Mouse (Mus musculus): Measurements from ENCODE around the gene Ddx60.
"Not testable (repeated sequence)": the region's sequence is repeated elsewhere in the genome, so short reads cannot be mapped to it uniquely, and the experiment has no call there.

Ddx60 gene

DNA sequence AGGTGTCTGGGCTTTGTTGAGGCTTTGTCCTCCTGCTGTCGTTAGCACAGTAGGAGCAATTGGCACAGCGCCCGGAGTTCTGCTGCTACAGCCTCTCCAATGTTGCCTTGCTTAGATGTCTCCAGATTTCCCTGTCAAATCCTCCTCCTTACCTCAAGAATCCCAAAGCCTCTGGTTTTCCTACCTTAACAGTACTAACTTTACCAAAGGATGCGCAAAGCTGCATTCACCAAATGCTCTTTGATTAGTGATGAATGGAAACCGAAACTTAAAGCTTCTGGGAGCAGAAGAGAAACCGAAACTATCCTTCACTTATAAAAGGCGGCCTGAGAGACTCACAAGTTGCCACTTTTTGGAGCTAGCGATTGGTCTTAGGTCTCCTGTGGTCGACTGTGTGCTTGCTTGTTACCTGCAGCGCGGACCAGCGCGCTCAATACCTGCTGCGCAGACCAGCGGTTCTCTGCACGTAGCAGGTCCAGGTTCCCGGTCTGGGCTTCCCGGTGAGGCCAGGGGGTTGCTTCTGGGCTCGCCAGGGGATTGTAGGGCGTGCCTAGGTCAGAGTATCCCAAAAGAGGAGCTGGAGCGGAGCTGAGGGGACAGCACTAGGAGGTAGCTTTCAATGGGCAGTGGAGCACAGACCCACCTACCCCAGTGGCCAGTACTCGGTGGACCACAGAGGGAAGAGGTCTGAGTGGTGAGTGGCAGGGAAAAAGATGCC is at the start of gene Ddx60:
Gene Ddx60, plus strand, starts transcription at position 311 of the 718 bp plus-strand sequence.
- peak; percentile 58 for DNase-seq

DNA sequence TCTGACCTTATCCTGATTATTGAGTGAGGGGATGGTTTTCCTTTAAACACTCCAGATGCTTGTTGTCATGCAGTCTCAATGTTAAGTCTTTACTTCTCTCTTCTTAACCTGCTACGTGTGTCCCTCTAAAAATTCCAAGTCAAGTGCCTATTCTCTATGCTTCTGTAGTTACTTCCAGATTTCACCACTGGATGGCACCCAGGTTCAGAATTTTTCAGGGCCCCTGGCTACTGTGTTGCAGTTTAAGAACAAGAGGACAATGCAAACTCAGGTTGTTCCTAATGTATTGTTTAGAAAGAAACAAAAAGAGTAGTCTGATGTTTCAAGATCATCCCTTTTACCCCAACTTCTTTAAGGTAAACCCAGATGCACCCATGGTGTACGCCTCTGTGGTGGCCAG is 33.8 kb upstream of the Ddx60 start:
- DNase-seq = peak; percentile 62

DNA sequence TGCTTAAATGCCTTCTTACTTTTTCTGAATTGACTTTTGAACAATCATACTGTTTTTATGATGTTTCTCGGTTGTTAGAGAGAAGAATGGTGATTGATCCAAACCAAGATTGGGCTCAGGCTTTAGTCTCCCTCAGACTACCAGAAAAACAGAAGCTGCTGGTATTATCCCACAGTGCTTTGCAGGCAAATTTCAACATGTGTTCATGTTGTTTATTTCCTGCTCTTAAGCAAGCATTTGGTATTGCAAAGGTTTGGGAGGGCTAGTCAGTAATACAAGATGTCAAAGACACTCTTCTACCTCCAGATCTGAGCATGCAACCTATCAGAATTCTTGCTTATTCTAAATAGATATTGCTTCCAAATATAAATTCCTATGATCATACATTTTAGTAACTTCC is 31.1 kb upstream of the Ddx60 start:
- DNase-seq = no peak

DNA sequence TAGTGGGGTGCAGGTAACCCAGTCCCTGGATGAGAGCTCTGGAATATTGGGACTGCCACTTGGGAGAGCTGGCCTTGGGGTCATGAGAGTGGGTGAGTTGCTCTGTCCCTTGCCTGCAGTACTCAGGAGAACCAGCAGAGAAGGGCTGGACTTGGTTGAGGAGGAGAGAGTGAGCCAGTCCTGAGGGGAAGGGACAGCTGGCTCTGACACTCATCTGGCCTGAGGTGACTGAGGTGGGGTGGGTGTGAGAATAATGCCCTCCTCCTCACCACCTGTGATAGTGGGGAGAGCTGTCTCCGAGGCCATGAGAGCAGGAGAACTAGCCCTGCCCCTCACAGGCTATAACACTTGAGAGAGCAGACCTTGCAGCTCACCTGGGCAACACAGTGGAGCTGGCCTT is 30.5 kb upstream of the Ddx60 start:
- DNase-seq = no peak

DNA sequence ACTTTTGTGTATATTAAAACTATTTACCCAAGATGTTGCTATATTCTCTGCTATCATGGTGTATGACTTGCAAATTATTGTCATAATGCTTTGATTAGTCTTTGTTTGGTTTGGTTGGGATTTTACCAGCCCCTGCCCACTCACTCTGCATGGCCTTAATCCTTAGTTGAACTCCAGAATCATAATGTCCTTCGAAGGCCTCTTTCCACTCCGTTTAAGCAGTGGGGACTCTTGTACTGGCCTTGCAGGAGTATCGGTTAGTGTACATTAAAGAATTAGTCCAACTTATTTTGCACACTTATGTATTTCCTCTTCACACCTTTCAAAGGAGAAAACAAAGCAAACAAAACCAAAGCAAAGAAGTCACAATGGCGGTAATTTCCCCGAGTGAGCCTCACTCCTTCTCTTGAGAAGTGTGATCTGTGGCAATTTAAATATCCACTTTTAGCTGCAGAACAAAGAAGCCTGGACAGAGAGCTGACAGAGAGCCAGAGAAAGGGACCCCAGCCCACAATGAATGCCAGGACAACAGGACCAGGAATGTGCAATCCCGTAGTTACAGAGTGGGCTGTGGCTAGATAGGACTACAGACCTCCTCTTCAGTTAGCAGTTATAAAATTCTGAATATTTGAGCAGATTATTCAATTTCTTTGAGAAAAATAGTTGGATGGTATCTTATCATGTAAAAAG is 26.7 kb upstream of the Ddx60 start:
- no peak for DNase-seq

DNA sequence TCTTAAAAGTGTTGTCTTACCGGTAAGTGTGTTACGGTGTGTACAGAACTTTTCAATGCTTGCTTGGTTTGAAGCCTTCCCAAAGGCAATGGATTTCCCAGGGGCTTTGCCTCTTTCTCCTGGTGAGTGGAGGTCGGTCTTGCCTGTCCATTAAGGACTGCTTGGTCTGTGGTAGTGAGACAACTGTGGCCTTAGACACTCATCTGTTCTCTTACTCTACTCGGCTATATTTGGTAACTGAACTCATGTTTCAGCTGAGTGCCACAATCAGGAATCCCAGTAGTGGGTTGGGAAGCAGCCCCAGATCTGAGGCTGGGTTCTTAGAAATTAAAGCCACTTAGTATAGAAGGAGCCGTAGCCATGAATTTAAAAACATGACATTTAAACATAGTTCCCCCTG is 25.4 kb upstream of the Ddx60 start, which contains the start of gene Palld:
Gene Palld, minus strand, starts transcription at position 170 of the 400 bp plus-strand sequence.
- DNase-seq = no peak

DNA sequence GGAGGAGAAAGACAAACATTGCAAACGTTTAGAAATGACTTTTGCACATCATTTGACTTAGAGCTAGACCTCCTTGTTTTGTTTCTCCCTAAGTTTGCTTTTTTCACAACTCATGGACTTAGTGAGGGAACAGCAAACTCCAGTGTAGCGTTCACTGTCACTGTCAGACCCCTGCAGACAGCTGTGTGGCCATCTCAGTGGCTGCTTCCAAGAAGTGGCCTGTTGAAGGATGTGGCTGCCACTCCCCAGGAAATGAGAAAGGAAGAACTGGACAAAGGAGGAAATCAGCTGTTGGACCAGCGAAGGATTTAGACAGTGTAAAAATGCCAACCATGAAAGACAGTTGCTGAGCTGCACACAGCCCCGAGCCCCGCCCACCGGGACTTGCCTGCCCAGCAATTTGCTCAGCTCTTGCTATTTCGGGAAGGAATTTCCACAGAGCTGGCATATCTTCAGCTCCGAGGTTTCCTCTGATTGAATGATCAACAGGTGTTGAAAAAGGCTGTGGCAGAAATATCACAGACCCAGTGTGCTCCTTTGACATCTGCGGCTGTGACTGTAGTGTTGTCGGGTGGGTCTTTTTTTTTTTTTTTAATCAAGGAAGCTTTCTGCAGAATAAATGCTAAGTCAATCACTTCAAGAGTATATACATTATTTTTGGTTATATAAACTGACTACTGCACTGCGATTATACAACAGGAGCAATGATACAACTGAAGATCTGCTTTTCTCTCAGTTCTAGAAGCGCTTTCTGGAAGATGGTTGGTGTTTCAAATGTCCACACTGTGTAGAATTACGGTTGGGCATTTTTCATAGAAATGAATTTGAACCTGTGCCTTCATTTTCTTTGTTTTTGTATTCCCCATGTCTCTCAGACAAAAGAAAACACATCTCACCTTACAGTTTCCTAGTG is 19.3 kb upstream of the Ddx60 start:
- peak; percentile 11 for DNase-seq

DNA sequence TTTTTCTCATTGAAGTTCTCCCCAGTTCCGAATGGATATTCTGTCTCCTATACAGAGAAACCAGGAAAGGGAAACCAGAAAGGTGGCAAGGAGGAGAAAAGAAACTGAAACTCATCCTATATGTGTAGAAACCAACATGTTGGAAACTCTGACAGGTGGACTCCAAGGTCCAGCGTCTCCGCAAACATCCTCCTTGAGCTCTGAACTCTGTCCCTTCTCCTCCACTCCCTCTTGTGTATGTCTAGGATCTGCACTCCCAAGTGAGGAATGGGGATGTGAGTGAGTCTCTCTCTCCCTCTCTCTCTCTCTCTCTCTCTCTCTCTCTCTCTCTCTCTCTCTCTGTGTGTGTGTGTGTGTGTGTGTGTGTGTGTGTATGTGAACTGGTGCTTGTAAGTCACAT is 18.6 kb upstream of the Ddx60 start:
- no peak for DNase-seq

DNA sequence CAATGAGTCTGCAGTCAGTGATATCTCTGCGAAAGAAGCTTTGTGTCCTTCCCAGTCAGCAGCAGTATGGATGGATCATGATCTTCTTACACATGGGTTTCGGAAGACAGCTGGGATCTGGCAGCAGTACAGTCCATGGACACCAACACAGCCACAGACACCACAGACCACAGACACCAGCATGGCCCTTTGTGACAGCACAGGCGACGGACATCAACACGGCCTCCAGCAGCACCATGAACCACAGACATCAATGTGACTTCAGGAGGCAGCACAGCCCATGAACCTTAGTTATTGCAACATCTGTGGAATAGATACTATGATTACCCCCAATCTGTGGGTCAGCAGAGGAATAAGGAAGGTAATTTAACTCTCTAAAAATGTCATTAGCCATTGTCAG is 15.1 kb upstream of the Ddx60 start:
- no peak for DNase-seq

DNA sequence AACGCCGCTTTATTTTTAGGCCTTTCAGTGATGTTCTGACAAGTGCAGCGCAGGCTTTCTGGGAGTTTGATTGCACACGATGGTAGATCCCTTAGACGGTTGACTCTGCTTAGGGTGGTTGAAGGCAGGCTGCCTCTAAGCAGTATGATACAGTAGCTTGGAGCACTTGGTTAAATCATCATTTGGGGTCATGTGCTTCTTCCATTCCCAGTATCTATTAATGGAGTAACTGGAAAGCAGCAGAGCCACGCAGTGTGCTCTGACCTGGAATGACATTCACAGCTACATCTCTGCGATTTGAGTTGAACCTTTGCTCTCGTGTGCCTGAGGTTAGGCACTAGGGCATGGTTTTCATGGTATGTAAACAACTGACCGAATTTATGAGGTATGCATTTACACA is 13.9 kb upstream of the Ddx60 start:
- DNase-seq = no peak

DNA sequence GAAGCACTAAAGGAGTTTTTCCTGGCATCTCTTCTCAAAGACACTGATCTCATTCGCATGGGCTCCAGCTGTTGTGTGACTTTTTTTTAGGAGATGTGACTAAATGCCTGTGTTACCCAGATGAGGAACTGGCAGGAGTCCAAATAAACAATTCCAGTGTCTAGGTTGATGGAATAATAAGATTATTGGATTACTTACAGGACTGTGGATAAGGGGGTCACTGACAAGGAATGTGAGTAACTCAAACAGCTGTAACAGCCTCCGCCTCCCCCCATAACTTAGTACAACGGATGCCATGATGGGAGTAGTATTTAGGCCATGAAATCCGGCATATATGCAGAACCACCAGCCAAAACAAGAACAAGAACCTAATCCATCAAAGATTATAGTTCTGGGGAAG is 10.6 kb upstream of the Ddx60 start:
- no peak for DNase-seq

DNA sequence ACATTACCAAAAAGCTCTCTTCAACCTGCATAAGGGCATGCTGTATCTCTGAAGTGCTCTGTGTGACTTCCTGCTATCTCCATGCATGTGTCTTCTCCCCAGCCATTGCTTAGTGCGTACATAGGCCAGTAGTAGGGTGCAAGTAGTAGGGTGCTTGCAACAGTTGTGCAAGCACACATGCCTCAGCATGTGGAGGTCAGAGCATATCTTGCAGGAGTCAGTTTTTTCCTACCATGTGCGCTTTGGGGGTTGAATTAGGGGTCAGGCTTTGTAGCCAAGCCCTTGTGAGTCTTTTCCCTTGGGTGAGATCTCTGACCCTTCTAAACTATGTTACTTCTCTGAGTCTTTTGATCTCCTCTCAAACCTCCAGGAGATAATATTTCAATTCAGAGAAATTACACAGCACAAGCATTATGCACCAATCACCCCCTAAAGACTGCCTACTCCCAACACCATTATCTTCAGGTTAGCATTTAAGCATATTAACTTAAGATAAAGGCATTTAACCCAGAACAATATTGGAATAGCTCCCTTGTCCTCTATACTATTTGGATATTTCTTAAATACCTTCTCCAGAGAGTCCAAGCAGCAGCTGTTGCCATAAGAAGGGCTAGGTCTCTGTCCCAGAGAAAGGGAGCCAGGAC is 8.6 kb upstream of the Ddx60 start:
- no peak for DNase-seq

DNA sequence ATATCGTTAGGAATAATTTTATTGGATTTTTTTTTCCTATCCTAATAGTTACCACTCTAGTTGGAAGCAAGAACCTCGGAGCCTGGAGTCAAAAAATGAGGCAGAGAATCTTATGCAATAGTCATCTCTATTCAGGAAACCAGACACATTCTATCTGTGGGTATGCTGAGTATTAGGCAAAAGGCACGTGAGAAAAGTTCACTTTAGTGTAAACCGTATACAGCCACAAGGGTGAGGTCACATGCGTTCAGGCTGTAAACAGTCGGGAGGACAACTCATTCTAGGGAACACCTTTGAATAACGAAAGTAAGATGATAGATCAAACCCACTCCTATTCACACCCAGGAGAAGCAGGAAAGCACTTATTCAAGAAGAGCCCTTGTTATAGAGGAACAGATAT is 7.5 kb upstream of the Ddx60 start:
- DNase-seq = no peak

DNA sequence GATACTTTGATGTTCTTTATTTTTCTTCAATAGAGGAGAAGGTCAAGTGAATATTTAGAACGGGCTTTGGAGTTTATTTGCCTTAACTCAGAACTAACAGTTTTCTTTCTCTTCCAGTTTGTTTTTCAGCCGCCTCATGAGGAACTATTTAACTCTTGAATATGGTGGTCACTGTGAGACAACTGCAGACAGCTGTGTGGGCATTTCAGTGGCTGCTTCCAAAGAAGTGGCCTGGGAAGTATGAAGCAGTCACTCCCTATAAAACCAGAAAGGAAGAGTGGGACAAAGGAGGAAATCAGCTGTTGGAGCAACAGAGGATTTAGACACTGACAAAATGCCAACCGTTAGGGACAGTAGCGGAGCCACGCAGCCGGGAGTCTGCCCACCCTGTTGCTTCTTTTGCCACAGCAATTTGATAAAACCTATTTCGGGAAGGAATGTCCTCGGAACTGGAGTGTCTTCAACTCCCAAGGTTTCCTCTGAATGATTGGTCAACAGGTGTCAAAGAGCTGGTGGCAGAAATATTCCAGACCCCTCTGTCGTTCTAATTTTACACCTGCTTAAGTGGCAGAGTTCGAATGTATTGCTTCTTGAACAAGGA is 6.3 kb upstream of the Ddx60 start:
- DNase-seq = no peak

DNA sequence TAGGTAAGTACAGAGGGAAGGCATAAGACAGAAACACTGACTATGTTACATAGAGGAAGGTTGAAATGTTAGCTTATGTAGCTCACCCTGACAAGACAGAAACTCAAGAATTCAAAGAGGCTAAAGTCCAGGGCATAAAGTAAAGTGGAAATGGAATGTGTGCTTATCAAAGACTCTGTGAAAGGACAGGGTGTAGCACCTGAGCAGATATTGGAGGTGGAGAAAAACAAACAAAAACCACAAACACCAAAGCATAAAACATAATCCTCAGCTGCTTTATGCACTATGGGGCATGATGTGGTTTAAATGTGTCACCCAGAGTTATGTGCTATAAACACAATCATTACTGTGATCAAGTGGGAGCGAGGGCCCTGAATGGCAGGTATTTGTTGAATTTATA is 3.4 kb upstream of the Ddx60 start:
- no peak for DNase-seq

DNA sequence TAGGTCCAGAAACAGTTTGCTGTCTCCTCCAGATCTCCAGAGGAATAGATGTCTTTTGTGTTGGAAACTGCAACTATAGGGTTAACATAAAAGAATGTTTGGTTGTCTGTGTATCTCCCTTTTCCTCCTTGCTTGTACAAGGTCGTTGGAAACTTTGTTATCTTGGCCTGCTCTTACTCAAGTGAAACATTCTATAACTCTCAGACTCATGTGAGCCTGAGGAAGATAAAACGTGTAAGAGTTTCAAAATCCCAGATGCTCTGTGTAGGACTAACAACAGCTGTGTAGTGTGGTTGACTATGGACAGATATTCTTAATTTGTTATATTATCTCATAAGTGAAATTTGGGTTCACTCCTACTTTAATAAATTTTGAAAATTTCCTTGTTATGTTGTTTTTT is 5.4 kb downstream of the Ddx60 start:
- DNase-seq = no peak

DNA sequence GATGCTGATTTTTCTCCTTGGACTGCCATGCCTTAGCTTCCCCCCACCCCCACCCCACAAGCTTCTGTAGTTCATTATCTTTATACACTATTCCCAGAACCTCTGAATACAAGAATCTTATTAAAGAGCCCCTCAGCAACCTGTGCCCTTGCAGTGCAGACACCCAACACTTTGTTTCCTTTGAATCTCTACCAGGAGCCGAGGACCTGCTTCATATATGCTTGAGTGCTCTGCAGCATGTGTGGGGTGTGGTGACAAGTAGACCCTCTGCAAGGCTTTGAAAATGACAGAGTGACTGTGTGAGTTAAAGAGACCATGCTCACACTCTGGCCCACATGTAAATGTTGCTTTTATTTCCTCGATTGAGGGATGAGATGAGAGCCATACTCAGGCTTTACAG is 9.7 kb downstream of the Ddx60 start:
- no peak for DNase-seq

DNA sequence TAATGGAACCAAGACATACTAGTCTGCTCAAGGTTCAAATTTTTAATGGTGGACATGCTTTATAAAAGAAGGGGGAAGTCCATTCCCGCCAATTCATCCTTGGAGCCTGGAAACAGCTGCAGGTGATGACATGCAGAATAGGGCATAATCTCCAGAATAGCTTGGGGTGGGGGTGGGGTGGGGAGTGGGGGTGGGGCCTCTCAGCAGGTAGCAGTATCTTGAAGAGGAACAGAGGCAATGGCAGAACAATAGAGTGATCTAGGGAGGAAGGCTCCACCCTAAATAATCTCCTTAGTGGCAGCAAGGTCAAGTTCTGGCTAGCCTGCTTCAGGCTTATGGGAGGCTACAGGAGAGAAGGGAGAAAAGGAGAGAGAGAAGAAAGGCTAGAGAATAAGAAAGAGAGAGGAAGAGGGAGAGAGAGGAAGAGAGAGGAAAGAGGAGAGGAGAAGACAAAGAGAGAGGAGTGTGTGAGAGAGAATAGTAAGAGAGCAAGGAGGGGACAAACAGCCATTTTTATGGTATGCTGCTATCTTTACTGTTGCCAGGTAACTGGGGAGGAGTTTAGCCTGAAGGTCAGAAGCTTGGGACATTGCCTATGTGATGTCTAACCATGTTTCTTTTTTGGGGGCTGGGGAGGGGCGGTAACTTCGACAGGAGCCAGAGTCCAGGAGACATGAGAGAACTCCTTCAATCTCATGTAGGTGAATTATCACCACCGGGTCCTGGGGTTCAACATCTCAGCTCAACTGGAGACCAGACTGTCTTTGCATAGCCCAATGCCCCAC is 36.9 kb downstream of the Ddx60 start:
- DNase-seq = not testable (repeated sequence)

DNA sequence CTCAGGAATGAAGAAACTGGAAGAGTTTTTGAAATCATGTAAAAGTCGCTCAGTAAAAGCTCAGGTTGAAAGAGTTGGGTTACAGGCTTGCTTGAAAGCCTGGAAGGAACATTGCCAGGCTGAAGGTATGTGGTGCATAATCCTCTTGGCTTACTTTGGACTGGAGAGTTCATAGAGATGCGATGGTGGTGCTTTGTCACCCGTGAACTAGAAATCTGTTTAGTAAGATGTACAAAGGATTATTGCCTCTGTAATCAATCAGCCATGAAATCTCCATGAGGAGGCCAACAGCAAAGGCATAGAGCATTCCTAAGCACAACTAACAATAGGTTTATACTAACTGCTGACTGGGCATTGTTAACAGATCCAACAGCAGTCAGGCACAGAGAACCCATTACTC is 41.7 kb downstream of the Ddx60 start:
- DNase-seq = no peak

DNA sequence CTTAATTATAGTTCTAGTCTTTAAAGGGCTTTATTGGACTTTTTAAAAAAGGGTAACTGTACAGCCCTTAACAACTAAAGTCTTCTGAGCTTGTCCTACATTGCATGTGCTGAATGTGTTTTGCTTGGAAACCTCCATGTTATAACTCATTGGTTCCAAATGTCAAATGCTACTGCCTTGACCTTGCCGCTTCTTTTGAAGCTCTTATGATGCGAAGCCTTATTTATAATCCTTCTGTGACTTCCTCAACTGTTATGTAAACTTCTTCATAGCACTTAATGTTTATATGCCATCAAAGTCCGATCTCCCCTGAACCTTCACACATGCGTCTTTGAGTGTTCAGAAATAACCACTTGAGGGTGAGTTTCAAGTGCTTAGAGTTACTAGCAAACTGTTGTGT is 57.1 kb downstream of the Ddx60 start:
- DNase-seq = no peak

DNA sequence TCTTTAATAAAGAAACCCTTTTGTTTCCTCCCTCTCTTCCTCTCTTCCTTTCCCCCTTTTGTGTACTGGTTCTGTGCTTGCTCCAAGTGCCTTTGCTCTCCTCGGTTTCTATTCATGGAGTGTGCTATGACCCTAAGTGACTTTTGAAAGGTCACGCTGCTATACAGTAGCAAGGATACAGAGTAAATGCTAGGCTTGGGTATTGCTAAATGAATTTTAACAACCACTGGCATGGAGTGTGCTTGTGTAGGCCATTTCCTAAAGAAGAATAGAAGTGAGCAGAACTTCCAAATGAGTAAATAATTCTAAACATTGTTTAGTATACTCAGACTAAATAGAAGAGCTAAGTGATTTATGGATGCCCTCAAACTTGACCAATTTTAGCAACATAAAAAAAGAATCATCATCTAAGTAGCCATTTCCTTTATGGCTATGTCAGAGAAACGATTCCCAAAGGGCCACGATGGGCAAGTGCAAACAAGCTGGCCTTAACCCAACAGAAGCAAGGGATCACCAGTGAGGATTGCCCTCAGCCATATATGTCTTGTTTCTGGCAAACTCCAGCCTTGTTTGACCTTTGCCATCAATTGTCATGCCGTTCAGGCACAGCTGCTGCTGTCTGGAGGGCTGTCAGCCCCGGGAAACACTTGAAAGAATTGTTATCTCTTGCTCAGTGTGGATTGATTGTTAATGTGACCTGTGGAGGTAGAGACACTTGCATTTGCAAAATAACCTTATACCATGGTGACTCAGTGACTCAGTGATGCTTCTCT is 58.0 kb downstream of the Ddx60 start:
- DNase-seq = no peak

All from right cerebral cortex, adult 18-20 months (tissue).